Mouse (Mus musculus): ENCODE measurements around the gene Kntc1.

Gene Kntc1

DNA sequence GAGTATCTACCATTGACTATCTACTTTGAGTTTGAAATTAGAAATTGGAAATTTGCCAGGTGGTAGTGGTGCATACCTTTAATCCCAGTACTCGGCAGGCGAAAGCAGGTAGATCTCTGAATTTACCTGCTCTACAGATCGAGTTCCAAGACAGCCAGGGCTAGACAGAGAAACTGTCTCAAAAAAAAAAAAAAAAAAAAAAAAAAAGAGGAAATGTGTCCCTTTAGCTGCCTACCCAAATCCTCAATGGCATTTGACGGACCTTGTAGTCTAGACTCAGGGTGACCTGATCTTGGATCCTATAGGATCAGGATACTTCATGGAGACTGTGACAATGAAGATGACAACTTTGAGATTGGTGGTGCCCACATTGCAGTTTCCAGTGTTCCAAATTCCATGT lies 116.9 kb downstream of the Kntc1 start:
- no peak for DNase-seq (ENCODE audit: low spot score)

DNA sequence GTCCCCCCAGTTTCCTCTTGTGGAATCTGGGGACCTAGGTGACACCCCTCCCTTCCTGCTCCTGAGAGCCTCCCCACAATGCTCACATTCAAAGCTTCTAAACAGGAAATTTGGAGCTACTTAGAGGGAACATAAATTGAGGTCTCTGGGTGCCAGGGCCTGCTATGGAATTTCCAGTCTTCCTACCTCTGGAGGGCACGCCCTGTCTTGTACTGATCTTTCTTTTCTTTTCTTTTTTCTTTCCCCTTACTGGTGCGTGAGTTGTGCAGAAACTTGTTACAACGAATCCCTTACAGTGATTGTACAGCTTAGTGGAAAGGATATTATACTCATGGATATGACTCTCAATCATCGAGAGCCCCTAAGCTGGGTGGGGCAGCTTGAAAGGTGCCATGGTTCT lies 120.1 kb downstream of the Kntc1 start:
- DNase-seq (ENCODE audit: low spot score) = no peak
